Mouse (Mus musculus) embryonic facial prominence, embryonic 13.5 days (tissue): Measurements from ENCODE around the gene Filip1. TPM values are rescaled to one million over a fixed set of nuclear protein-coding genes. Genes with fewer than 3 reads are reported as not detected.
"Not testable (repeated sequence)": the region's sequence is repeated elsewhere in the genome, so short reads cannot be mapped to it uniquely, and the experiment has no call there.

Experiments
- ATAC-seq: fragments of 200-750 bp; cut with Nextera tagmentation; 2 replicates; pipeline ENCODE4 v1.8.0; 2017; ENCODE audit warnings: low read depth; ENCODE audit not compliant: insufficient number of reproducible peaks, insufficient read depth, low FRiP score, low TSS enrichment
- H3K27ac ChIP-seq: fragments of 300-500 bp; sonication (generic); 2 replicates; pipeline ENCODE4 v1.5.1; 2015; ENCODE audit warnings: moderate library complexity, mild to moderate bottlenecking, inconsistent platforms
- H3K27me3 ChIP-seq: fragments of 300-500 bp; sonication (generic); 2 replicates; pipeline ENCODE4 v1.6.1; 2015; ENCODE audit warnings: mild to moderate bottlenecking, inconsistent platforms
- H3K36me3 ChIP-seq: fragments of 300-500 bp; sonication (generic); 2 replicates; pipeline ENCODE4 v1.6.1; 2015; ENCODE audit warnings: mild to moderate bottlenecking, inconsistent platforms
- H3K4me1 ChIP-seq: fragments of 300-500 bp; sonication (generic); 2 replicates; pipeline ENCODE4 v1.6.1; 2015; ENCODE audit warnings: inconsistent platforms
- H3K4me2 ChIP-seq: fragments of 300-500 bp; sonication (generic); 2 replicates; pipeline ENCODE4 v1.6.1; 2015; ENCODE audit warnings: moderate library complexity, mild to moderate bottlenecking, inconsistent platforms
- H3K4me3 ChIP-seq: fragments of 300-500 bp; sonication (generic); 2 replicates; pipeline ENCODE4 v1.5.1; 2015; ENCODE audit warnings: mild to moderate bottlenecking, inconsistent platforms
- H3K9ac ChIP-seq: fragments of 300-500 bp; sonication (generic); 2 replicates; pipeline ENCODE4 v1.6.1; 2015; ENCODE audit warnings: mild to moderate bottlenecking, inconsistent platforms
- H3K9me3 ChIP-seq: fragments of 300-500 bp; sonication (generic); 2 replicates; pipeline ENCODE4 v1.6.1; 2016; ENCODE audit warnings: inconsistent platforms
- WGBS: fragments of 180-500 bp; shearing (Covaris S2); methylation state at CpG from one replicate; pipeline ENCODE4 v1.1.7; 2015; ENCODE audit warnings: mixed read lengths; 5-methylcytosine and 5-hydroxymethylcytosine counted together
- polyA plus RNA-seq: library from polyadenylated mRNA; unstranded; fragments of >200 nt; fragmentation: Nextera tagmentation; extraction: Ambion mirVana; gene quantifications from 2 replicates; pipeline ENCODE4 v1.2.1, GENCODE M21; 2015

Gene Filip1
- polyA plus RNA-seq, result 4.1 and 5.6 TPM in 2 replicates

GRCm38 (mm10) chr9:80012751-80013150 lies at the start of gene Filip1:
TSS of gene Filip1 (minus strand) at chr9:80012851.
- H3K27ac ChIP-seq, result peak within 1 kb of the TSS; percentile 81

GRCm38 (mm10) chr9:80057690-80058089 lies 45.0 kb upstream of the Filip1 start:
- H3K4me1 ChIP-seq, result no peaks in the 10 kb centered on the region
- H3K4me2 ChIP-seq, result no peak overlapping the region
- no peak overlapping the region for H3K4me3 ChIP-seq
- WGBS, result 75% methylated on average over 2 of the region's 2 CpGs
- no peak overlapping the region for H3K9ac ChIP-seq
- no peaks in the 10 kb centered on the region for H3K27me3 ChIP-seq
- no peak overlapping the region for H3K27ac ChIP-seq
- peaks cover 10% of the 10 kb centered on the region for H3K9me3 ChIP-seq
- ATAC-seq, result no peak
- no peaks in the 10 kb centered on the region for H3K36me3 ChIP-seq

More at GRCm38 (mm10) chr9:80012751-80013150, at the start of gene Filip1:
- no peaks in the 10 kb centered on the region for H3K9me3 ChIP-seq
- no peaks in the 10 kb centered on the region for H3K36me3 ChIP-seq
- no peaks in the 10 kb centered on the region for H3K27me3 ChIP-seq
- 21% methylated on average over 7 of the region's 7 CpGs for WGBS
- H3K4me1 ChIP-seq, result peaks cover 17% of the 10 kb centered on the region
- peak within 1 kb of the TSS; percentile 39 for H3K4me2 ChIP-seq
- no peak for ATAC-seq
- H3K4me3 ChIP-seq, result no peak within 1 kb of the TSS
- H3K9ac ChIP-seq, result no peak within 1 kb of the TSS

GRCm38 (mm10) chr9:80052951-80053350 lies 40.3 kb upstream of the Filip1 start:
- ATAC-seq, result no peak
- WGBS, result 87% methylated on average over 5 of the region's 5 CpGs
- Histone ChIP-seq H3K4me2 (no peak overlapping the region), H3K9ac (no peak overlapping the region), H3K27me3 (no peaks in the 10 kb centered on the region), H3K9me3 (0 out of 2 replicates have a peak, but pooled peaks cover 7% of the 10 kb centered on the region), H3K27ac (no peak overlapping the region), H3K36me3 (no peaks in the 10 kb centered on the region), H3K4me1 (no peaks in the 10 kb centered on the region), H3K4me3 (no peak overlapping the region)

GRCm38 (mm10) chr9:80049271-80049670 lies 36.6 kb upstream of the Filip1 start:
- not testable (repeated sequence) for ATAC-seq, H3K4me1 ChIP-seq, H3K9me3 ChIP-seq, H3K9ac ChIP-seq, H3K36me3 ChIP-seq, H3K27ac ChIP-seq, H3K4me3 ChIP-seq, H3K4me2 ChIP-seq, H3K27me3 ChIP-seq
- WGBS, result 40% methylated on average over 5 of the region's 5 CpGs

GRCm38 (mm10) chr9:80044301-80044700 lies 31.6 kb upstream of the Filip1 start:
- H3K4me2 ChIP-seq, H3K4me3 ChIP-seq, H3K27me3 ChIP-seq, H3K27ac ChIP-seq, H3K9me3 ChIP-seq, H3K9ac ChIP-seq, H3K4me1 ChIP-seq, ATAC-seq, H3K36me3 ChIP-seq: not testable (repeated sequence)
- WGBS, result 88% methylated on average over 4 of the region's 4 CpGs

- H3K36me3 ChIP-seq, result no peaks in the 10 kb centered on the region
- H3K9me3 ChIP-seq, result no peaks in the 10 kb centered on the region
- H3K9ac ChIP-seq, result no peak overlapping the region
- H3K4me3 ChIP-seq, result no peak overlapping the region
- no peaks in the 10 kb centered on the region for H3K27me3 ChIP-seq
- ATAC-seq, result no peak
- H3K4me1 ChIP-seq, result peaks cover 11% of the 10 kb centered on the region
- H3K4me2 ChIP-seq, result no peak overlapping the region
- WGBS, result 6% methylated on average over 2 of the region's 2 CpGs
- H3K27ac ChIP-seq, result peak overlapping the region; percentile 69
These were observed 26.7 kb upstream of the Filip1 start for GRCm38 (mm10) chr9:80039296-80039815.

- Histone ChIP-seq H3K4me3 (no peak overlapping the region), H3K9me3 (no peaks in the 10 kb centered on the region), H3K4me1 (peaks cover 11% of the 10 kb centered on the region), H3K4me2 (no peak overlapping the region), H3K27ac (no peak overlapping the region), H3K9ac (no peak overlapping the region), H3K36me3 (no peaks in the 10 kb centered on the region), H3K27me3 (no peaks in the 10 kb centered on the region)
- ATAC-seq, result no peak
These were observed 25.3 kb upstream of the Filip1 start for GRCm38 (mm10) chr9:80037997-80038383.

- no peak overlapping the region for H3K4me3 ChIP-seq
- H3K27me3 ChIP-seq, result no peaks in the 10 kb centered on the region
- no peak overlapping the region for H3K4me2 ChIP-seq
- no peaks in the 10 kb centered on the region for H3K9me3 ChIP-seq
- ATAC-seq, result no peak
- H3K4me1 ChIP-seq, result peaks cover 11% of the 10 kb centered on the region
- H3K9ac ChIP-seq, result no peak overlapping the region
- H3K36me3 ChIP-seq, result no peaks in the 10 kb centered on the region
- WGBS, result 90% methylated on average over 13 of the region's 13 CpGs
- no peak overlapping the region for H3K27ac ChIP-seq
These were observed 24.8 kb upstream of the Filip1 start for GRCm38 (mm10) chr9:80037262-80037996.

- H3K4me1 ChIP-seq, result 0 out of 2 replicates have a peak, but pooled peaks cover 7% of the 10 kb centered on the region
- no peak overlapping the region for H3K4me3 ChIP-seq
- H3K9ac ChIP-seq, result no peak overlapping the region
- no peak for ATAC-seq
- H3K27ac ChIP-seq, result no peak overlapping the region
- H3K36me3 ChIP-seq, result no peaks in the 10 kb centered on the region
- no peaks in the 10 kb centered on the region for H3K9me3 ChIP-seq
- WGBS, result 57% methylated on average over 6 of the region's 6 CpGs
- H3K4me2 ChIP-seq, result no peak overlapping the region
- no peaks in the 10 kb centered on the region for H3K27me3 ChIP-seq
These were observed 13.9 kb upstream of the Filip1 start for GRCm38 (mm10) chr9:80026581-80027021.

- Histone ChIP-seq H3K9me3 (no peaks in the 10 kb centered on the region), H3K9ac (no peak overlapping the region), H3K4me3 (no peak overlapping the region), H3K36me3 (no peaks in the 10 kb centered on the region), H3K27me3 (no peaks in the 10 kb centered on the region), H3K4me1 (0 out of 2 replicates have a peak, but pooled peaks cover 7% of the 10 kb centered on the region), H3K27ac (no peak overlapping the region), H3K4me2 (no peak overlapping the region)
- 1% methylated on average over 2 of the region's 2 CpGs for WGBS
- ATAC-seq, result no peak
These were observed 13.4 kb upstream of the Filip1 start for GRCm38 (mm10) chr9:80026017-80026416.

- 87% methylated on average over 5 of the region's 5 CpGs for WGBS
- H3K9ac ChIP-seq, H3K27ac ChIP-seq, H3K4me3 ChIP-seq, H3K9me3 ChIP-seq, H3K4me2 ChIP-seq, H3K27me3 ChIP-seq, ATAC-seq, H3K36me3 ChIP-seq: not testable (repeated sequence)
- peaks cover 13% of the 10 kb centered on the region; the same call in 1 of the 2 replicates for H3K4me1 ChIP-seq
These were observed 12.7 kb upstream of the Filip1 start for GRCm38 (mm10) chr9:80025347-80025746.

- no peak for ATAC-seq
- H3K27me3 ChIP-seq, result no peaks in the 10 kb centered on the region
- no peak overlapping the region for H3K9ac ChIP-seq
- no peak overlapping the region for H3K27ac ChIP-seq
- 70% methylated on average over 8 of the region's 8 CpGs for WGBS
- H3K9me3 ChIP-seq, result no peaks in the 10 kb centered on the region
- H3K4me2 ChIP-seq, result no peak overlapping the region
- no peak overlapping the region for H3K4me3 ChIP-seq
- no peaks in the 10 kb centered on the region for H3K36me3 ChIP-seq
- peaks cover 13% of the 10 kb centered on the region; the same call in 1 of the 2 replicates for H3K4me1 ChIP-seq
These were observed 10.2 kb upstream of the Filip1 start for GRCm38 (mm10) chr9:80022821-80023220.
